In the genomic region with DNA sequence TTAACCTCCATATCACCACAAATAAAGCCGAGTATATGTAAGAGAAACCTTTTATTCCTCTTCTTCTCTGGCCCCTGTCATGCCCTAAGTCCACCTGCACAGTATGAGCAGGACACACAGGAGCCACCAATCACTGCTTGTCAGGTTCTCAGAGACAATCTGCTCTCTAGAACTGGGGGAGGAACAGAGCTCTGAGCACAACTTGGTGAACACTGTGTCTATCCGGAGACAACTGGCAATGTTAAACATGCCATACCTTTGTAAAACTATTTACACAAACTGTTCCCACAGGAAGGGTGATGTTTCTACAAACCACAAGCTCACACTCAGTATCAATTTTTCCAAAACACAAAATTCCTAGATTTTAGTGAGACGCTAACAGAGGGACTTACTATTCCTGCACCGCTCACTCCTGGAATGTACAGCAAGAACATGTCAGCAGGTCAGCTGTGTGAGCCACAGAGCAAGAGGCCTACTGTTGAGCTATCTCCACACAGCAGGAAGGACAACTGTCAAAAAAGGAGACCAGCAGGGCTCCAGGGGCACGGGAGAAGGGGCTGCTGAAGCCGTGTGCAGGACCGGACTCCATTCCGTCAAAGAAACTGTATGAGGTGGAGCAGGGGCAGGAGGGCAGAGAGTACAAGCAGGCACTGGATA, we compare ENCODE assay signal across 11 mouse cellular contexts. TPM values are rescaled to one million over a fixed set of nuclear protein-coding genes. Genes with fewer than 3 reads are reported as not detected.
A peak's percentile ranks its signal among the peaks of the same experiment; 100 is the strongest.
DNase-seq lines count a peak whose midpoint lies in the region; ATAC-seq and TF ChIP-seq lines count a peak whose summit lies in the region.
"Had no signal": no experiment of that assay in that cellular context is flagged by ENCODE, and none has a peak within 500 bp of the region (broad histone marks: within the 10 kb centered on the region; RNA-seq: fewer than 3 reads in every experiment).

No protein-coding gene starts in this region.

- peak overlapping the region; percentile 20; the same call in 1 of the 2 replicates for H3K9ac ChIP-seq in heart, embryonic 12.5 days
- H3K9ac ChIP-seq in lung, embryonic 14.5 days, result no peak overlapping the region
- H3K9ac ChIP-seq: liver, embryonic 15.5 days had no signal

- no peak for TF ChIP-seq CTCF in lung, embryonic 14.5 days (IDR thresholded peaks at IDR 0.05; ENCODE audit: low read depth)
- no peak for TF ChIP-seq CTCF in embryonic fibroblast, embryonic 13.5 days (IDR thresholded peaks at IDR 0.05; ENCODE audit: borderline replicate concordance, insufficient read depth, low read length)
- TF ChIP-seq CTCF in small intestine, adult 2 months (IDR thresholded peaks at IDR 0.05; ENCODE audit: extremely low read depth, insufficient read length, insufficient replicate concordance, low read depth, low read length), result no peak

- no peaks in the 10 kb centered on the region for H3K9me3 ChIP-seq in heart, embryonic 12.5 days (replicated peaks)
- no peaks in the 10 kb centered on the region for H3K9me3 ChIP-seq in lung, embryonic 14.5 days (ENCODE audit: low read depth, low read length)
- H3K9me3 ChIP-seq: liver, embryonic 15.5 days had no signal

- 18% methylated on average over 8 of the region's 8 CpGs for WGBS in heart, embryonic 12.5 days
- 40% methylated on average over 8 of the region's 8 CpGs for WGBS in lung, embryonic 14.5 days
- 70% methylated on average over 8 of the region's 8 CpGs for WGBS in small intestine, adult 2 months

- no peak for TF ChIP-seq POLR2A in embryonic fibroblast, embryonic 13.5 days (IDR thresholded peaks at IDR 0.05; ENCODE audit: low read depth, low read length)
- no peak for TF ChIP-seq POLR2A in small intestine, adult 2 months (IDR thresholded peaks at IDR 0.05; ENCODE audit: low read depth, low read length)

- H3K4me1 ChIP-seq in heart, embryonic 12.5 days (replicated peaks), result peaks cover 80% of the 10 kb centered on the region
- peaks cover 11% of the 10 kb centered on the region for H3K4me1 ChIP-seq in lung, embryonic 14.5 days (ENCODE audit: insufficient read depth)
- peaks cover 25% of the 10 kb centered on the region for H3K4me1 ChIP-seq in embryonic fibroblast, embryonic 13.5 days (ENCODE audit: control insufficient read depth, insufficient read depth, low read length)
- peaks cover 2% of the 10 kb centered on the region; the same call in 1 of the 2 replicates for H3K4me1 ChIP-seq in small intestine, adult 2 months (ENCODE audit: control insufficient read depth, insufficient read depth, insufficient read length, low read length)

- DNase-seq in heart, adult 9 months (ENCODE audit: low spot score in 2 of 2), result no peak
- DNase-seq in lung, embryonic 14.5 days, result no peak
- DNase-seq in lung, postnatal 25 days (ENCODE audit: low spot score), result no peak
- no peak for DNase-seq in cerebellum, adult 8-10 months
- DNase-seq in retina, embryonic 14.5 days (ENCODE audit: low spot score), result no peak
- DNase-seq: thymus, adult 18-20 months had no signal

- no peak for ATAC-seq in heart, embryonic 12.5 days (ENCODE audit: insufficient number of reproducible peaks, low FRiP score)
- no peak for ATAC-seq in lung, embryonic 14.5 days (ENCODE audit: insufficient read depth)

- H3K4me3 ChIP-seq in heart, embryonic 12.5 days, result no peak overlapping the region
- H3K4me3 ChIP-seq in lung, embryonic 14.5 days (ENCODE audit: low read depth, low read length), result no peak overlapping the region
- no peak overlapping the region for H3K4me3 ChIP-seq in embryonic fibroblast, embryonic 13.5 days (ENCODE audit: insufficient read depth, low read length)
- no peak overlapping the region for H3K4me3 ChIP-seq in small intestine, adult 2 months (ENCODE audit: low read depth, low read length)
- H3K4me3 ChIP-seq: liver, embryonic 15.5 days had no signal

- peak overlapping the region; percentile 8; the same call in 1 of the 2 replicates for H3K4me2 ChIP-seq in heart, embryonic 12.5 days
- no peak overlapping the region for H3K4me2 ChIP-seq in lung, embryonic 14.5 days
- H3K4me2 ChIP-seq: liver, embryonic 15.5 days had no signal

- H3K36me3 ChIP-seq in heart, embryonic 12.5 days, result peaks cover 16% of the 10 kb centered on the region
- peaks cover 8% of the 10 kb centered on the region; the same call in 1 of the 2 replicates for H3K36me3 ChIP-seq in lung, embryonic 14.5 days (ENCODE audit: insufficient read depth)
- H3K36me3 ChIP-seq in small intestine, adult 2 months (ENCODE audit: control insufficient read depth, insufficient read depth, low read length), result peaks cover 9% of the 10 kb centered on the region

- H3K27me3 ChIP-seq in heart, embryonic 12.5 days (replicated peaks), result no peaks in the 10 kb centered on the region
- H3K27me3 ChIP-seq in lung, embryonic 14.5 days (ENCODE audit: insufficient read depth, low read length), result no peaks in the 10 kb centered on the region
- no peaks in the 10 kb centered on the region for H3K27me3 ChIP-seq in small intestine, adult 2 months (ENCODE audit: control insufficient read depth, insufficient read depth, low read length)
- H3K27me3 ChIP-seq: CH12.LX; liver, embryonic 15.5 days had no signal

- peak overlapping the region; percentile 99 for H3K27ac ChIP-seq in heart, embryonic 12.5 days (ENCODE audit: poor library complexity, severe bottlenecking)
- H3K27ac ChIP-seq in lung, embryonic 14.5 days (ENCODE audit: low read depth), result peak overlapping the region; percentile 84
- peak overlapping the region; percentile 86 for H3K27ac ChIP-seq in embryonic fibroblast, embryonic 13.5 days (ENCODE audit: insufficient read depth, low read length)
- peak overlapping the region; percentile 43; the same call in 1 of the 2 replicates for H3K27ac ChIP-seq in small intestine, adult 2 months (ENCODE audit: insufficient read depth, low read depth, low read length)

RNA-seq across cellular contexts. Expression of gene Ehd4, which starts 25.0 kb away (rescaled TPM):
- polyA plus RNA-seq in heart, embryonic 12.5 days (2016; fragmentation: Nextera tagmentation; extraction: Ambion mirVana), result 159 and 186 TPM in 2 replicates
- 60.7 and 62.9 TPM in 2 replicates for polyA plus RNA-seq in lung, embryonic 14.5 days (2014; fragmentation: Nextera tagmentation; extraction: Ambion mirVana)
- polyA plus RNA-seq in embryonic fibroblast, embryonic 13.5 days (2011; ENCODE audit: insufficient read length, low read depth, missing spikeins), result 19.5 and 22.9 TPM in 2 replicates
- polyA plus RNA-seq in small intestine, adult 2 months (2012; rRNA removed), result 19.6 and 30.7 TPM in 2 replicates

Comparison
In these comparisons a context has a peak if more than half of its experiments do, and no peak if none do; other contexts are left out.
1. H3K27ac ChIP-seq: peak in every context shown above with its lines; median percentile 99 in heart, embryonic 12.5 days; 86 in embryonic fibroblast, embryonic 13.5 days; 84 in lung, embryonic 14.5 days; 43 in small intestine, adult 2 months.